Mouse (Mus musculus): ENCODE results near the gene Prr22.
A peak's percentile ranks its signal among the peaks of the same experiment; 100 is the strongest.

The Prr22 gene

DNA sequence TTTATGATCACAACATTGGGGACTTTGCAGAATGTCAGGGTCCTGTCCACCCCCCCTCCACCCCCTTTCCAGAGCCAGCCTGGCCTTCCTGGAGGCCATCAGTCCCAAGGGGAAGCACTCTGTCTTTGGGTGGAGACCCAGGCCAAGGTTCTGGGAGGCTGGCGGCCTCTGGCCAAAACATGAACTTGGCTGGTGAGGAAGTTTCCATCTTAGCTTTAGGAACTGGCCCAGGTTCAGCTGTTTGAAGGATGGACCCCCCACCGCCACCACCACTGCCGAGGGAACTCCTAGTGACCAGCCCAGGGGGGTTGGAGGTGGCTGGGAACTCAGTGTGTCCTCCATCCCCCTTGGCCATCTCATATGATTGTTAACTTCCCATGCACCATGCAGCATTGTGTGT lies 9.0 kb upstream of the Prr22 start:
- no peak for DNase-seq (ENCODE audit: low read depth, low spot score)

DNA sequence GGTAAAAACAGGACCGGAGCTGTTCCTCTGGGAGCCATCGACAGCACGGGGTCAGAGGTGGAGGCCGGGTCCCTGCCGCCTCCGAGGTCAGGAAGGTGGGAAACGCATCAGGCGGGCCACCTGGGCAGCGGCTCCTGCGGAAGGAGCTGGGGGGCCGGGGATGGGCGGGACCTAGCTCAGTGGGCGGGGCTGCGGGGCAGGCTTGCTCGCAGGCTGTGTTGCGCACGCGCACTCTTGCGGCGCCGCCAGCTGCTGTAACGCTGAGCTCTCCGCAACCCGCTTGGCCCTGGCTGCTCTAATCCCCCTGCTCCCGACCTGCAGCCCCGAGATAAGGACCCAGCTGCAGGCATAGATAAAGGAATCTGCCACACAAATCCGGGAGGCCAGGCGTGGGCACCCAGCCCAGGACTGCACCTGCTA lies 8.0 kb upstream of the Prr22 start:
- DNase-seq (ENCODE audit: low read depth, low spot score) = peak; percentile 92

DNA sequence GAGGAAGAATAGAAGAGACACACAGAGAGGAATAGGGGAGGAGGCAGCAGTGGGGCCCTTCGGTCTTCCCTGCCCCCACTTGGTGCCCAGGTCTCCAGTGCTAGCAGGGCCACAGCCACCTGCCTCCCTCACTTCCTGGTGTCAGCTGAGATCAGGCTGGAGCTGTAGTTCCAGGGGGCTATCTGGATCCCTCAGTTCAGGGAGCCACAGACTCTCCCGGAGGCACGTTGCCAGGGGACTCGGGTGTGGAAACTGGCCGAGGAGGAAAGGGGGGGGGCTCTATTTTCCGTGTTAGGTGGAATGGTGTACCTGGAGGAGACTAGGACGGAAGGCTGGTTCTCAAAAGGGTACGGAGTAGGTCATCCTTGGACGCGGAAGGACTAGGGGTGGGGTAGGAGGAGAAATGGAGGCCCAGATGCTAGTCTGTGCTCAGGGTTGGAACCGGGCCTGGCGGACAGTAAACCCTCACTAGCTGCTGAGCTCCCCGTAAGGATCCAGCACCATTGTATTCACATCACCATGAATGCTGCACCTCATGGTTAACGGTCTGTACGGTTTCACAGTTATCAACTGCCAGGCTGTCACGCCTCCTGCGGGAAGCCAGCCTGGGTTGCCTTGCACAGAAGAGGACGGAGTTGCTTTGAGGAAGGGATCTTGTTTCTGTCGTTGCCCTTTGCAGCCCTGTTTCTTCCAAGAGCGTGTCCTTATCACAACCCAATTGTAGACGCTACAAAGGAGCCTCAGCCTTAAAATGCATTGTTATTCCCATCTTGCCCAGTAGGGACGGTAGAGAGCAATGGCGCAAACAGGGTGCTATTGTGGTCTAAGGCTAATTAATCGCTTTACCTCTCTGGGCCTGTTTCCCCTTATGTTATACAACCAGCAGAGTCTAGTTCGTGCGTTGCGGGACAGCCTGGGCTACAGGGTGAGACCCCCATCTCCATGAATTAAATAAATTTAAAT lies 7.0 kb upstream of the Prr22 start:
- peak; percentile 73 for DNase-seq (ENCODE audit: low read depth, low spot score)

DNA sequence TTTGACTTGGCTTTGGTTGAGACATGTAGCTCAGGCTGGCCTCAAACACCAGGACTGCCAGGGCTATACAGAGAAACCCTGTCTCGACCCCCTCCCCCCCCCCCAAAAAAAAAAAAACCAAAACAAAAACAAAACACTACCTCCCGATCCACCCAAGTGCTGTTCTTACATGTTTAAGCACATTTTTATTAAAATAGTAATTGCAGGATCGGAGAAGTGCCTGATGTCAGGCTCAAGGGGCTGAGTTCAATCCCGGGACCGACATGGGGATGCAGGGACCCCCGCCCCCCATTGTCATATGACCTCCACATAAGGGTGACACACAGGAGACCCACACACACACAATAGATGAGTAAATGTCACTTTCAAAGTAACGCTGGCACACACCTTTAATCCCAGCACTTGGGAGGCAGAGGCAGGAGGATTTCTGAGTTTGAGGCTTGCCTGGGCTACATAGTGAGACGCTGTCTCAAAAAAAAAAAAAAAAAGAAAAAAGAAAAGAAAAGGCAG lies 6.3 kb upstream of the Prr22 start:
- DNase-seq (ENCODE audit: low read depth, low spot score) = no peak

DNA sequence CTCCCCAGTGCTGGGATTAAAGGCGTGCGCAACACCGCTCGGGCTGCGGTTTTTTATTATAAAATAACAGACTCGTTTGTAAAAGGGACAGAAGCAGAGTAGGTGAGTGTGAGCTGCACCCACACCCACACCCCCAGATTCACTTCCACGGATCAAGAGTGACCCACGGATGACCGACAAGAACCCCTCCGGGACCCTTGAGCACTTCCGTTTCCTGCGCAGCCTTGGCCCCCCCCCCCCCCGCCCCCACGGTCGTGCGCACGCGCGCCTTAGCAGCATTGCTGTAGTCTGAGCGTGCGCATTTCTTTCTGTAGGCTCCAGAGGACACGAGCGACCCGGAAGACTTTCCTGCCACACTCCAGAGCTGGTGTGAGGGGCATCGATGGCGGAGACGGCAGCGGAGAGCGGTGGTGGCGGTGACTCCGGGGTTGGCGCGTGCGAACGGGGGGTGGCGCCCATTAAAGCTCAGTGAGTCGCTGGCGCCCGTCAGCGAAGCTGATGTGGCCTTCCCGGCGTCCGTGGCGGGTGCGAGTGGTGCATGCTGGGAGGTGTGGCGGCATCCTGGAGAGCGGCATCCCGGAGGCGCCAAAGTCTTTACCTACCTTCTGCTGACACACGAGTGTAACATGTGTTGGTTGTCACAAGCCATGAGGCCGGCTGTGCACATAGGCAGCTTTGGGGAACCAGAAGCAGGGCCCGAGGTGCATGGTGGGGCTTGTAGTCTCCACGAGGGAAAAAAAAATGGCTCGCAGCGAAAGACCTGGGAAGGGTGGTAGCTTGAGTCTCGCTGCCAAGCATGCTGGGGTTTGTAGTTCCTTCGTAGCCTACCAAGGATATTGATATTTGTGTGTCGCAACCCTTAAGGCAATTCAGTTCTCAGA lies 5.3 kb upstream of the Prr22 start, which contains the start of gene Dus3l:
TSS of gene Dus3l (plus strand) at position 284 of the 881 bp plus-strand sequence.
- peak; percentile 87 for DNase-seq (ENCODE audit: low read depth, low spot score)

DNA sequence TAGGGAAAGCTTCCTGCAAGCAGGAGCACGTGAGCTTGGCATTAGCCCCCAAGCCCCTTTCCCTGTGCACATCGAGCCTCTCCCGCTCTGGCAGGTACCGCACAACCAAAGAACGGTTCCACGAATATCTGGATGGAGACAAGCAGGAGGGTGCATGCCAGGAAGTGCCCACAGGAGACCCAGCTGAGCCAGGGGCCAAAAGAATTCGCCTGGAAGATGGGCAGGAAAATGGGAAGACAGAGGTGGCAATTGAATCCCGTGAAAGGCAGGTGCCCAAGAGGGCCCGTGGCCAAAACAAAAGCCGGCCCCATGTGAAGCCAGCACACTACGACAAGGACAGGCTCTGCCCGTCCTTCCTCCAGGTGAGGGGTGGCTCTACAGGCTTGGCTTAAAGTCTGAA lies 4.6 kb upstream of the Prr22 start:
- no peak for DNase-seq (ENCODE audit: low read depth, low spot score)

DNA sequence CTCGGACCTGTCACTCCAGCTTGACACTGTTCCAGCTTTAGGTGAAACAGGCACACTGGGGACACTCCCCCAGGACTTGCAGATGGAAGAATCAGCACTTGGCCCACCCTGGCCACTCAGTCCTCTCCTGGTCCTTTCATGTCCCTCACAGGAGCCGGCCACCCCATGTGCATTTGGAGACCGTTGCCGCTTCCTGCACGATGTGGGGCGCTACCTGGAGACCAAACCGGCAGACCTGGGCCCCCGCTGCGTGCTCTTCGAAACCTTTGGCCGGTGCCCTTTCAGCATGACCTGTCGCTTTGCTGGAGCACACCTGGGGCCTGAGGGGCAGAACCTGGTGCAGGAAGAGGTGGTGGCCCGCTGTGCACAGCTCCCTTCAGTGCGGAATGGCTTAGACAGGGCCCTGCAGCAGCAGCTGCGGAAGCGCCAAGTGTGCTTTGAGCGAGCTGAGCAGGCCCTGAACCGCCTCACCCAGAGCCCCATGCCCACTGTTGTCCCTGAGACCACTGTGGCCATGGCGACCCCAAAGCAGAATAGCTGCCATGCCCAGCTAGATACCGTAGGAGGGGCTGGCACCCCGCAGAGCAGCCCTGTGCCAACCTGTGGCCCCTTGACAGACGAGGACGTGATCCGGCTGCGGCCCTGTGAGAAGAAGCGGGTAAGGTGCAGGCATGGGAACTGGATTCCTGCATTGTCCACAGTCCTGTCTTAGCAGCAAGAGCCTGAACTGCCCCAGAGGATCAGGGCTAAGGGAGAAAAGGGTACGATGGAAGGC lies 3.2 kb upstream of the Prr22 start:
- DNase-seq (ENCODE audit: low read depth, low spot score) = no peak

DNA sequence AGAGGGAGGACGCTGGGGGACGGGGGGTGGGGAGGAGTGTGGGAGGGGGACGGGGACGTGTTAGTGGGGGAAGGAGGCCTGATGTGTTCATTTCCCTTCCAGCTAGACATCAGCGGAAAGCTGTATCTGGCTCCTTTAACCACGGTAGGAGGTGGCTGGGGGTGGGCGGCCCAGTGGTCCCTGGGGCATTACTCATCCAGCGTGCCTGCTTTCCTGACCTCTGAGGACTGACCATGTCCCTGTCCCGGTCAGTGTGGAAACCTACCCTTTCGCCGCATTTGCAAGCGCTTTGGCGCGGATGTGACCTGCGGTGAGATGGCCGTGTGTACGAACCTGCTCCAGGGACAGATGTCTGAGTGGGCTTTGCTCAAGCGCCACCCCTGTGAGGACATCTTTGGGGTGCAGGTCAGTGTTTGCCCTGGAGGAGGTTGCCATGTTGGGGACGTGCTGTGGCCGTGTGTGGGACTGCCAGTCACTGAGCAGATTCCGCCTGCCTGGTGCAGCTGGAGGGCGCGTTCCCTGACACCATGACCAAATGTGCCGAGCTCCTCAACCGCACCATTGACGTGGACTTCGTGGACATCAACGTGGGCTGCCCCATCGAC lies 2.4 kb upstream of the Prr22 start:
- no peak for DNase-seq (ENCODE audit: low read depth, low spot score)

DNA sequence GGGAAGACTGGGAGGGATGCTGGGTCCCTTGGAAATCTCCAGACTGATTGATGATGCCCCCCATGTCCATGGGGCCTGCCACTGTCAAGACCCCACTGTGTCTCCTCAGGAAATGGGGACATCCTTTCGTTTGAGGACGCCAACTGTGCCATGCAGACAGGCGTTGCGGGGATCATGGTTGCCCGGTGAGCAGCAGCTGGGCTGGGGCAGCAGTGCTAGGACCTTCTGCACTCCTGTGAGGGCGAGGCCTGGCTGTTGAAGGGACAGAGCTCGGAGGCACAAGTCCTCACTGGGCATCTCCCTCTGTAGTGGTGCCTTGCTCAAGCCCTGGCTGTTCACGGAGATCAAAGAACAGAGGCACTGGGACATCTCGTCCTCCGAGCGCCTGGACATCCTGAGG lies 1.1 kb upstream of the Prr22 start:
- DNase-seq (ENCODE audit: low read depth, low spot score) = no peak

DNA sequence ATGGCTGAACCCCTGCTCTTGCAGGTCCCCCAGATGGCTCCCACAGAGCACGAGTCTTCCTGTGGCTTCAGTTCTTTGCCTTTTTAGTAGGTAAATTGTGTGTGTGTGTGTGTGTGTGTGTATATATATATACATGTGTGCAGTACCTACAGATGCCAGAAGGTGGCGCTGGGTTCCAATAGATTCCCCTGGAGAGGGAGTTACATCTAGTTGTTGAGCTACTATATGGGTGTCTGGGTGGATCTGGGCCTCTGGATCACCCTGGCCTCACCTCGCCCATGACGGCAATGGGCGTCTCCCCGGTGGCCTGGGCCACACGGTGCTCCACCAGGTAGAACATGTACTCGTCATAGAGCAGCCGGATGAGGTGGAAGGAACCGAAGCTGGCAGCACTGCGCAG lies 7.5 kb downstream of the Prr22 start:
- DNase-seq (ENCODE audit: low read depth, low spot score) = no peak

DNA sequence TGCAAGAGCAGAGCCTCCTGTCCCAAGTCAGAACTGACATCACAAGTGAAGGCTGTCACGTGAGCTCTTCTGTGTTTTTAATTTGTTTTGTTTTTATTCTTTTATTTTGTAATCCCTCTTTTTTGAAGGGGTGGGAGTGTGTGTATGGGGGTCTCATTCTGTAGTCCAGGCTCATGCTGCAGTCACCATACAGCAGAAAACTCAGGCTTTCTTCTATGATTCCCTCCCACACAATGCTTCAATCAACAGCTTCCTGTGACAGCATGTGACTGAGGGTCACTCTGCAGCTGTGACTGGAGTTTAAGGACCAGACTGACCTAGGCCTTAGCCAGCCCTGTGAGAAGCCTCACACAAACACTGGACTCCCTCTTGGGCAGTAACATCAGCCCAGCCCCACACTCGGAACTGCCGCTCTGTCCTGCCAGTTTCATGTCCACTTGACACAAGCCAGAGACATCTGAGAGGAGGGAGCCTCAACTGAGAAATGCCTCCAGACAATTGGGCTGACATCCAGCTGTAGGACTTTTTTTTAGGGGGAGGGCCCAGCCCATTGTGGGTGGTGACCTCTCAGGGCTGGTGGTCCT lies 8.8 kb downstream of the Prr22 start:
- no peak for DNase-seq (ENCODE audit: low read depth, low spot score)

DNA sequence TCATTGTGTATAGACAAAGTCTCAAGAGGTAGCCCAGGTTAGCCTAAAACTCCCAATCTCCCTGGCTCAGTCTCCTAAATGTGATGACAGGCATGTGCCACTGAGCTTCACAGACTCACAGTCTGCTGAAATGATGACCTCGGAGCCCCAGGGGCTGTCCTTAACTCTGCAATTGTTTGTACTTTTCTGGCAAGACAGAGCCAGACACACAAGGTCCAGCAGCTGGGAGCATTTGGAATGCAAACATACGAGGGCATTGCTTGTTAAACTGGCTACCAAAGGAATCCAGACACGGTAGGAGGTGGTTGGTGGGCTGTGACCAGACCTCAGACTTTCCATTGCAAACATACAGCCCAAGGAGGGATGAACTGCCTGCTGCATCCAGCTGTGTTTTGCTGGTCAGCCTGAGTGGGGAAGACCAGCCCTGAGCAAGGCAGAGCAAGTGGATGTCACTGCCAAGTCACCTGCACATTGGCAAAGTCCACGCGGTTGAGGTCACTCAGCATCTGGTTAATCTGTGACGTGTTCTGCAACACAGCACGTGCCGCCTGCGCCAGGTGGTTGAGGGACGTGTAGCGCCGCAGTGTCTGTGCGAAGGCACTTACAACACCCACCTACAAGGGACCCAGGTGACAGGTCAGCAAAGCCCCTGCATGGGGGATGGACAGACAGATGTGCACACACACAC lies 10.4 kb downstream of the Prr22 start:
- DNase-seq (ENCODE audit: low read depth, low spot score) = no peak

DNA sequence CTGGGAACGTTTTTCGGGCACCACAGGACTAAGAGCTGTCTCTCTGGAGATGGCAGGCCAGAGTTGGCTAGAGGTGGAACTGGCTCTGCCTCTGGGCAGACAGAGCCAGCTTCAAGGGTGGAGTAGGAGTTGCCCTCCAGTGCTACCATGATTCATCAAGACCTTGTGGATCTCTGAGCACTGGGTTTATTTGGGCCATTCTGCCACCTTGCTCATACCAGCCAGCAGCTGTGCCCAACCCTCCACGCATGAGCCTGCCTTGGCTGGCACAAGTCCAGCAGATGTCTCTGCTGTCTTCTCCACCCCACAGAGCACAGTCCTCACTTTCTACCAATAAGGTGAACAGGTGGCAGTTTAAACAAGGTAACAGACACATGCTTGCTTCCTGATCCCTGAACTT lies 18.8 kb downstream of the Prr22 start:
- DNase-seq (ENCODE audit: low read depth, low spot score) = no peak

DNA sequence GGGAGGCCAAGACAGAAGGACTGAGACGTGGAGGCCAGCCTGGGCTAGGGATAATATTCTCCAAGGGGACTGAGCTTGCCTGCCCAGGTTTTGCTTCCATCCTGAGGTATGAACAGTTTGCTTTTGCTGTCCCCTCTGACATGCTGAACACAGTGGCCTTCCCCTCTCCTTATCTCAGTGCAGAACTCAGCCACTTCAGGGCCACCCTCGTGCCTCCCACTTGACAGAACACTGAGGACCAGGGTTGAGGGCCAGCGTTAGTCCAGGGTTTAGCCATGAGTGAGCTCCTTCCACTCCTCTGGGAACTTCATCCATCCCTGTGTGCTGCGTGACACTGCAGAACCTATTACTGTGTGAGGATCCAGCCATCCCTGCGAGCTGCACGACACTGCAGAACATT lies 19.2 kb downstream of the Prr22 start:
- no peak for DNase-seq (ENCODE audit: low read depth, low spot score)

DNA sequence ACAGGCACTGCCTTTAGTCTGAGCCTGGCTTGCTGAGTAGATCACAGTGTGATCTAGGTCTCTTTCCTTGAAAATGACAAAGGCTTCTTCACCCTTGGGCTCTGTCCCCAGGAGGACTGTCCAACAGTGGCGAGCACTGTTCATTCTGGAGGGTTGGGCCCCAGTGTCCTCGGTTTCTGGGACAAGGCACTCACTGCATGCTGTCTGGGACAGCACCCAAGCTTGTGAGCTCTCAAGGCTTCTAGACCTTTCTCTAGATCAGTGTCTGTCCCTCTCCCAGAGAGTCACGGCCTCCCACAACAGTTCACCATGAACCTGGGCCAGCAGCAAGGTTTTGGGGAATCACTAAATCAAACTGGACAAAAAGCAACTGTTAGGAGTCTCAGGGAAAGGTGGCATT lies 22.5 kb downstream of the Prr22 start:
- DNase-seq (ENCODE audit: low read depth, low spot score) = no peak

DNA sequence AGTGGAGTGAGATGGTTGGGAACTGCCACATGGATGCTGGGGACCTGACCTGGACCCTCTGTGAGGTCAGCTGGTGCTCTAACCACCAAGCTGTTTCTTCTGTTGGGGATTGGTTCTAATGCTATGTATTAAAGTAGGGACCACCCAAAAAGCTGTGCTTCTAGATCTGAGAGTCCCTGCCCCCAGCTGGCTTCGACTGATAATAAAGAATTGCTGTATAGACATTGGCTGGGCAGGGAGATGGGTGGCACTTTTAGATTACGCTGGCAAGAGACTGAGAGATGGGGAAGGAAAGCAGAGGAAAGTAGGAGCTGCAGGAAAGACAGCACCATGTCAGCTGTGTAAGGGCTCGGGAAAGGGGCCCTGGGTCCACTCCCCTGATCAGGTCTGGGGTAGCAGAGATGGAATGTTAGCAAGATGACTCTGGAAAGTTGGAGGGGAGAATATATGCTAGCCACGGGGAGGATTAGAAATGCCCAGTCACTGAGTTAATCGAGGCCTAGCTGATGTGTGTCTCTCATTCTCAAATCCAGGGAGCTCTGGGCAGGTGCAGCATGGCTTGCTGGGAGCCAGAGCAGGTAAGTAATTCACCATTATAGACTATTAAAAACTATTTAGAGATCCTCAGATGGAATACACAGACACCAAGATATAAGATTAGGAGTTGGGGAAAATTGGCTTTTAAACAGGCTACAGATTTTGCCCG lies 23.7 kb downstream of the Prr22 start:
- DNase-seq (ENCODE audit: low read depth, low spot score) = no peak

DNA sequence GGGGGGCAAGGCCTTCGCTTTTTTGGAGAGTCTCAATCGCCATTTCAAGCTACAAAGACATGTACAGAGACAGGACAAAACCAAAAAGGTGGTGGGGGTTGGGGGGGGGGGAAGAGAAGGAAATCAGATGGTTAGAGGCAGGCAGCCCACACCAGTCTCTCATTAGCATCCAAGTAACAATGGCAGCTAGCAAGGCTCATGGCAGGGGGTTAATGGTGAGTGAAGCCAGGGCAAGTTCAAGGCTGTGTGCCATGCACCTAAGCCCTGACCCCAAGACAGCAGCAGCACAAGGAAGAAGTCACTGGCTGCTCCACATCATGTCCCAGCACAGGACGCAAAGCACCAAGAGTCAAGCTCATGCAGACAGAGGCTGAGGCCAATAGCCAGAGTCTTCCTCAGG lies 29.2 kb downstream of the Prr22 start:
- no peak for DNase-seq (ENCODE audit: low read depth, low spot score)

DNA sequence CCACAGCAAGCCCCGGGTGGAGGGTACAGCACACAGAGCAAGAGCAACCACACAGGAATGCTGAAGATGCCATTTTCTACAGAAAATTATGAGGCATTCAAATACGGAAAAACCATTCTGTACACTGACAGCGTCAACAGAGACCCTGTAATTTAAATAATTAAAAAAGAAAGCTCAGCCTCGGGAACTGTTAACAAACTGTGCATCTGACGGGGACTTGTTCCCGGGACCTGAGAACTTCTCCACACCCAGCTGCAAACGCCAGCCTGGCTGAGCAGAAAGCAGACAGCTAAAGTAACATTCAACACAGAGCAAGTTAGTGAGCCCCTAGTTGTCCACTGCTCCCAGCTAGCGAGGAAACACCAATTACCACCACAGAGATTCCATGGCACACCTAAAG lies 32.0 kb downstream of the Prr22 start:
- no peak for DNase-seq (ENCODE audit: low read depth, low spot score)

DNA sequence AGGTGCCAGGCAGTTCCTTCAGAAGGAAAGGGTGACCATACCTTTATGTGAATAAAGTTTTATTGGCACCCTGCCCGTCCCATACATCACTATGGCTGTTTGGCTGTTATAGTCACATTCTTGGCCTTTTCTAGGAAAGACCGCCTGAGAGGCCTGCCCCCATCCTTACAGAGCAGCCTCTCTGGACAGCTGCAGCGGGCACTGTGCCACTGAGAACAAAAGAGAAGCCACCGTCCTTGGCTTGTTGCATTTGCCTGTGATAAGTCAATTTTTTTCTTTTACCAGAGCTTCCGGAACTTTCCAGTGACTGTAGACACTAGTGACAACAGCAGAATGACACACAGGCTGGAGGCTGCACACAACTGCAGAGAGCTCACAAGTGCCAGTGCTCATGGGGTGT lies 34.9 kb downstream of the Prr22 start:
- DNase-seq (ENCODE audit: low read depth, low spot score) = no peak

DNA sequence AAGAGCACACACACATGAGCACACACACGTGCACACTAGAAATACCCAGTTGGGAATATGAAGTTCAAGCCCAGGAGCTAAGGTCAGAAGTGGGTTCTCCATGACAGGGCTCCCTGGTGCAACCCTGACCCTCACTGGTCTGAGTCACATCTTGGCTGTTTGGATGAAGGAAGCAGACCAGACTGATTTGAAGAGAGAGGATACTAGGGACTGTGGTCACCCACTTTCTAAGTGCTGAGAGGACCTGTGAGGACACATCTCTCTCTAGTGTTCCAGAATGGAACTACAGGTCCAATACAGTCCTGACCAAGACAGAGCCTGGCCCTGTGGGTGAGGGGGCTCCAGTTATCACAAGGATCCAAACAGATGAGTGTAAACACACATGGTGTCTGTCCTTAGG lies 35.7 kb downstream of the Prr22 start:
- no peak for DNase-seq (ENCODE audit: low read depth, low spot score)

All from mesoderm, embryonic 11.5 days (tissue).